Mouse (Mus musculus): Measurements from ENCODE around the gene Gm6465.
"Not testable (repeated sequence)": the region's sequence is repeated elsewhere in the genome, so short reads cannot be mapped to it uniquely, and the experiment has no call there.

The Gm6465 gene

DNA sequence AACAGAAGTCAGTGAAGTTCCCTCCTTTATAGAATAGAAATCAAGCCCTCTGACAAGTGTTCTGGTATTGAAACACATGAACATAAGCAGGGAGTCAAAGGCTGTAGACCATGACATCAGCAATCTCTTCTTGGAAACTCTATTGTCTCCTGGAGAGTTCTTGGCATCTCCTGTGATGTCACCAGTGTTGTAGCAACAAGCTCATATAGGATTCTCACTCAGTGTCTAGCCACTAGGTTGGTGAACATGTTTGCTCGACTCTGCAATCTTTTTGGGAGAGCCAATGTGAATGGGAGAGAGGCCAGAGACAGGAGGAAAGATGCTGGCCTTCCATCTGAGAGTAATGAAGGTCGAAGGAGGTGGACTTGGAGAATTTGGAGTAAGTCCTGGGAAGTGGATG, at the start of gene Gm6465:
Gene Gm6465 (plus strand): TSS at position 301 of the 400 bp plus-strand sequence.
- not testable (repeated sequence) for DNase-seq

DNA sequence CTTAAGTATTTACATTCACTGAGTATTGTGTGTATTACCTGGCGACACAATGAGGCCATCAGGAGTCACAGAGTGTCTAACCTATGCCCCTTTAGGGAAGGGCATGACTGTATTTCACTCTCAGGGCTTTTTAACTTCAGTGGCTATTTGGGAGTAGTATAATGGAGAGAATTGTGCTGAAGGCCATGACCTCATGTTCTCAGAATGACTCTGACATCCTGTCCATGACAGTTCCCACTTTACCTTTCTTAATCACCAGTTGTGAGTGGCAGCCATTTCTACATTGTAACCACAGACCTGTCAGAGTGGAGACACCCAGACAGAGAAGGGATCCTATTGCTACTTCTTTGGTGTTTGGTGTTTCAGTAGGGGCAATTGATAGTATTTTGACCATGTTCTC, 485 bp downstream of the Gm6465 start:
- DNase-seq = not testable (repeated sequence)

DNA sequence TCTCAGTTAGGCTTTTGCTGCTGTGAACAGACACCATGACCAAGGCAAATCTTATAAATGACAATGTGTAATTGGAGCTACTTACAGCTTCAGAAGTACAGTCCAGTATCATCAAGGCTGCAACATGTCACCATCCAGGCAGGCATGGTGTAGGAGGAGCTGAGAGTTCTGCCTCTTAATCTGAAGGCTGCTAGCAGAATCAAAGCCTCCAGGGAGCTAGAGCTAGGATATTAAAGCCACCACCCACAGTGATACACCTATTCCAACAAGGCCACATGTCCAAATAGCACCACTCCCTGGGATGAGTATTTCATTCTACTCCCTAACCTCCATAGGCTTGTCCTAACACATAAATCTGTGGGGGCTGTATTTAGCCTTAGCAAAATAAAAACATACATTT, 12.6 kb downstream of the Gm6465 start:
- DNase-seq = not testable (repeated sequence)
